Mouse (Mus musculus): ENCODE data around the gene Krt87. TPM values are rescaled to one million over a fixed set of nuclear protein-coding genes. Genes with fewer than 3 reads are reported as not detected.

Gene Krt87
- not detected in 2 replicates for polyA plus RNA-seq (2012; rRNA removed)
- polyA plus RNA-seq (2014; fragmentation: Nextera tagmentation; extraction: Ambion mirVana), result not detected in 2 replicates

DNA sequence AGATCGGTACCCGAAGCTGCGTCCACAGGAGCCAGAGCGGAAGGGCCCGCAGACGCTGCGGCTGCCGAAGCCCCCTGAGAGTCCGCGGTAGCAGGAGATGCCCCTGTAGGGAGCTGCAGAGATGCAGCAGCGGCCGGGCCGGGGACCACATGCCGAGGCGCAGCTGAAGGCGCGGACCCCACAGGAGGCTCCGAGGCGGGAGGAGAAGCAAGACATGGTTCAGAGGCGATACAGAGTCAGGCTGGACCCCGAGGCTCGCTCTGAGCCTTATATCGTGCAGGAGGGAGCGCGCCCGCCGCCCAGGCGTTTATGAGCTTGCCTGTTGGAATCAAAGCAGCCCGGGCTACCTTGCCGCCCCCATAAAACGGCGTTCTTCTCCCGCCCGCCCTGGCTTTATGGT, at the start of gene Krt87:
Gene Krt87, minus strand, starts transcription at position 250 of the 400 bp plus-strand sequence.
- Histone ChIP-seq H3K4me3 (ENCODE audit: insufficient read depth in 1 of 2, low read depth in 2 of 2, low read length in 2 of 2) (no peak within 1 kb of the TSS), H3K27ac (no peak within 1 kb of the TSS), H3K4me1 (replicated peaks; ENCODE audit: control insufficient read depth in 2 of 2, insufficient read depth in 2 of 2, low read length in 1 of 2) (no peaks in the 10 kb centered on the region), H3K4me2 (ENCODE audit: low read depth) (no peak within 1 kb of the TSS), H3K9me3 (ENCODE audit: control insufficient read depth, low read length) (no peaks in the 10 kb centered on the region), H3K9ac (replicated peaks) (no peak within 1 kb of the TSS), H3K27me3 (ENCODE audit: control insufficient read depth, insufficient read depth, low read length) (peaks cover 11% of the 10 kb centered on the region), H3K36me3 (replicated peaks; ENCODE audit: control insufficient read depth, insufficient read depth, low read depth) (no peaks in the 10 kb centered on the region)
- no peak for TF ChIP-seq CTCF (IDR thresholded peaks at IDR 0.05; ENCODE audit: low read depth)
- TF ChIP-seq EP300 (IDR thresholded peaks at IDR 0.05; ENCODE audit: low read depth), result no peak
- DNase-seq (ENCODE audit: low read depth in 3 of 3, low spot score in 3 of 3) (no peak), ATAC-seq (ENCODE audit: insufficient read depth) (no peak)
- WGBS (ENCODE audit: insufficient replicate concordance), result 3% methylated on average over 34 of the region's 34 CpGs

DNA sequence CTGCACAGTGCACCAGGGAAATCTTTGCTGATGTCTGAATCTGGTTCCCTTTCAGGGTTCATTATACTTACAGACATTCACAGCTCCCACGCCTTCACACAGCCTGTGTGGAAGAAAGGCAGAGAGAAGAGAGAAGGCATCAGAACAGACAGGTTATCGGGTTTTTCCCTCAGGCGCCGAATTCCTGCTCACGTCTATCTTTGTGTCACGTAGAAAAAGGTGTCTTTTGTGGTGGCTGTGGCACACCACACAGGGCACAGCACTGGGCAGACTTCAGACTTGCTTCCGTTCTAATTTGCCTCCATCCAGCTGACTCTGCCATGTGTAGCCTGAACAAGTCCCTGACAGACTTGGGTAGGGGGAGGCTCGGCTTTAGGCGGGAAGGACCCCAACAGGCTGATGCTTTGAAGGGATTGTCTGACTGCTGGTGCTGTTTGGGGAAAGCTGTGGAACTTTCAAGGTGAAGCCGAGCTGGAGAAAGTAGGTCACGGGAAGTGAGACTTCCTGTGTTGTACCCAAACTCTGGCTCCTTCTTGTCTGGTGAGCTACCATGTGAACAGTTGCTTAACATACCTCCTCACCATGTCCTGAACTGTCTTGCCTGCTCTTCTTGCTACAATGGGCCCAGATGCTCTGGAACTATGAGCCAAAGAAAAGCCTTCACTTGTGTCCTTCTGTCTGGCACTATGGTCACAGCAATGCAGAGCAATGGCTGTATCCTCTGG, 47.5 kb upstream of the Krt87 start:
- Histone ChIP-seq H3K4me1 (replicated peaks; ENCODE audit: control insufficient read depth in 2 of 2, insufficient read depth in 2 of 2, low read length in 1 of 2) (no peaks in the 10 kb centered on the region), H3K4me2 (ENCODE audit: low read depth) (no peak overlapping the region), H3K36me3 (replicated peaks; ENCODE audit: control insufficient read depth, insufficient read depth, low read depth) (no peaks in the 10 kb centered on the region), H3K9ac (replicated peaks) (no peak overlapping the region), H3K27ac (no peak overlapping the region), H3K27me3 (ENCODE audit: control insufficient read depth, insufficient read depth, low read length) (no peaks in the 10 kb centered on the region), H3K9me3 (ENCODE audit: control insufficient read depth, low read length) (no peaks in the 10 kb centered on the region), H3K4me3 (ENCODE audit: insufficient read depth in 1 of 2, low read depth in 2 of 2, low read length in 2 of 2) (no peak overlapping the region)
- 52% methylated on average over 11 of the region's 11 CpGs for WGBS (ENCODE audit: insufficient replicate concordance)
- no peak for TF ChIP-seq CTCF (IDR thresholded peaks at IDR 0.05; ENCODE audit: low read depth)
- DNase-seq (ENCODE audit: low read depth in 3 of 3, low spot score in 3 of 3), result no peak
- ATAC-seq (ENCODE audit: insufficient read depth), result no peak

DNA sequence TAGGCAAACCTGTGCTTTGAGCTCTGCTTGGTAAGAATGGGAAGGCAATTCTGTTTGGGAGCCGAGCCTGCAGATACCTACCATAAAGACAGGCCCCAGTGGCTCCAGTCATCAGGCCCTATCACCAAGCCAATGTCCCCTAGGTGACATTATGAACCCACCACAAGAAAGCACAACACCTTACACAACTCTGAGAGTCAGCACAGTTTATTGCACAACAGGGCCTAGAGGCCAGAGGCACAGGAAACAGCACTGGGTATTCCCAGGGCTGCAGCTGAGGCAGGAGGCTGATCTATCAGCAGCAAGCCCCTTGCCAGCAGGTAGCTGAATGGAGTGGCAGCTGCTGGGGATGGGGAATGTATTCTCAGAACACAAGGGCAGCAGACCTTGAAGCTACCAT, 46.3 kb upstream of the Krt87 start:
- H3K4me1 ChIP-seq (replicated peaks; ENCODE audit: control insufficient read depth in 2 of 2, insufficient read depth in 2 of 2, low read length in 1 of 2), result no peaks in the 10 kb centered on the region
- WGBS (ENCODE audit: insufficient replicate concordance), result 38% methylated on average over 1 of the region's 1 CpGs
- no peaks in the 10 kb centered on the region for H3K27me3 ChIP-seq (ENCODE audit: control insufficient read depth, insufficient read depth, low read length)
- H3K27ac ChIP-seq, result no peak overlapping the region
- no peak for DNase-seq (ENCODE audit: low read depth in 3 of 3, low spot score in 3 of 3)
- H3K4me3 ChIP-seq (ENCODE audit: insufficient read depth in 1 of 2, low read depth in 2 of 2, low read length in 2 of 2), result no peak overlapping the region
- no peaks in the 10 kb centered on the region for H3K9me3 ChIP-seq (ENCODE audit: control insufficient read depth, low read length)
- no peaks in the 10 kb centered on the region for H3K36me3 ChIP-seq (replicated peaks; ENCODE audit: control insufficient read depth, insufficient read depth, low read depth)
- no peak overlapping the region for H3K4me2 ChIP-seq (ENCODE audit: low read depth)
- no peak overlapping the region for H3K9ac ChIP-seq (replicated peaks)
- no peak for ATAC-seq (ENCODE audit: insufficient read depth)
- TF ChIP-seq CTCF (IDR thresholded peaks at IDR 0.05; ENCODE audit: low read depth) (no peak), EP300 (IDR thresholded peaks at IDR 0.05; ENCODE audit: low read depth) (no peak)

DNA sequence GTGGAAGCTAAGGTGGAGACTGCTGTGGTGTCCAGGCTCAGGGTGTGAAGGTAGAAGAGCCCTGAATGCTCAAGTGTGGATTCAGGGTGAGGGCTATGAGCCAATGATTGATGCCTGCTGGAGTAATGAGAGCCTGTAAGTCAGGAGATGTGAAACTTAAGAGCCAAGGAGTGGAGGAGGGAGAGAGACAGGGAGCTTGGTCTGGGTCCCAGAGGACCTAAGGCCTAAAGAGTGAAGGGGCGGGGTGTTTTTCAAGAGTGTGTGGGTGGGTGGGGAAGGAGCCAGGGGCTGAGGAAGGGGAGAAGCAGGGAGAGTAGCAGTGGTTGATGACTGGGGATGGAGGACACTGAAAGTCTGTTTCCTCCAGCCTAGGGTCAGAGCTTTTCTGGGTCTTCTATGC, 45.0 kb upstream of the Krt87 start:
- DNase-seq (ENCODE audit: low read depth in 3 of 3, low spot score in 3 of 3), result no peak
- H3K4me1 ChIP-seq (replicated peaks; ENCODE audit: control insufficient read depth in 2 of 2, insufficient read depth in 2 of 2, low read length in 1 of 2), result no peaks in the 10 kb centered on the region
- no peak for ATAC-seq (ENCODE audit: insufficient read depth)
- no peaks in the 10 kb centered on the region for H3K27me3 ChIP-seq (ENCODE audit: control insufficient read depth, insufficient read depth, low read length)
- WGBS (ENCODE audit: insufficient replicate concordance), result 47% methylated on average over 1 of the region's 1 CpGs
- H3K27ac ChIP-seq, result no peak overlapping the region
- TF ChIP-seq CTCF (IDR thresholded peaks at IDR 0.05; ENCODE audit: low read depth) (no peak), EP300 (IDR thresholded peaks at IDR 0.05; ENCODE audit: low read depth) (no peak)
- no peaks in the 10 kb centered on the region for H3K36me3 ChIP-seq (replicated peaks; ENCODE audit: control insufficient read depth, insufficient read depth, low read depth)
- no peak overlapping the region for H3K4me2 ChIP-seq (ENCODE audit: low read depth)
- no peaks in the 10 kb centered on the region for H3K9me3 ChIP-seq (ENCODE audit: control insufficient read depth, low read length)
- H3K4me3 ChIP-seq (ENCODE audit: insufficient read depth in 1 of 2, low read depth in 2 of 2, low read length in 2 of 2), result no peak overlapping the region
- H3K9ac ChIP-seq (replicated peaks), result no peak overlapping the region

DNA sequence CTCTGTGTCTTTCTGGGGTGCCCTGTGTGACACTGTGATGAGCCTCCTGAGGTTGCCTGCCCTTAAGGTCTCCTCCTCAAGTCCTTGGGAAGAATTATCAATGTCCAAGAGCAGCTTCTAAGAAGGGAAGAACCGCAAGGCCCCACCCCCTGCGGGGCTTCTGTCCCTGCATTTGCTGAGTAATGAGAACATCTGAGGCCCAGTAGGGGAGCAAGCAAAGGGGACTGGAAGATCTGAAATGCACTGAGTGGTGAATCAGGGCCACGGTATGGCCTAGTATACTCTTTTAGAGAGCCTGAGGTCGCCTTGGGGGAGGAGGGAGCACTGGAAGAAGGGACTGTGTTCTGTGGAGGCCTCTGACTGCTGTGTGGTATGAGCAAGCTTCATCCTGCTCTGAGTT, 43.5 kb upstream of the Krt87 start:
- Histone ChIP-seq H3K27ac (no peak overlapping the region), H3K4me2 (ENCODE audit: low read depth) (no peak overlapping the region), H3K9ac (replicated peaks) (no peak overlapping the region), H3K36me3 (replicated peaks; ENCODE audit: control insufficient read depth, insufficient read depth, low read depth) (no peaks in the 10 kb centered on the region), H3K9me3 (ENCODE audit: control insufficient read depth, low read length) (no peaks in the 10 kb centered on the region), H3K4me1 (replicated peaks; ENCODE audit: control insufficient read depth in 2 of 2, insufficient read depth in 2 of 2, low read length in 1 of 2) (no peaks in the 10 kb centered on the region), H3K4me3 (ENCODE audit: insufficient read depth in 1 of 2, low read depth in 2 of 2, low read length in 2 of 2) (no peak overlapping the region), H3K27me3 (ENCODE audit: control insufficient read depth, insufficient read depth, low read length) (no peaks in the 10 kb centered on the region)
- WGBS (ENCODE audit: insufficient replicate concordance), result 27% methylated on average over 4 of the region's 4 CpGs
- DNase-seq (ENCODE audit: low read depth in 3 of 3, low spot score in 3 of 3) (no peak), ATAC-seq (ENCODE audit: insufficient read depth) (no peak)
- no peak for TF ChIP-seq CTCF (IDR thresholded peaks at IDR 0.05; ENCODE audit: low read depth)
- no peak for TF ChIP-seq EP300 (IDR thresholded peaks at IDR 0.05; ENCODE audit: low read depth)
